Mouse (Mus musculus) embryonic facial prominence, embryonic 11.5 days (tissue): ENCODE measurements at regions not wholly inside any gene's neighbourhood (a gene's known extent, or its start where the extent isn't known, plus 50 kb on each side); places are given as distances from the start of the nearest gene placed in this dataset.

Source experiments
- ATAC-seq: fragments of 200-750 bp; cut with Nextera tagmentation; replicated peaks from 2 replicates; pipeline ENCODE4 v1.8.0; 2017; ENCODE audit warnings: low read depth; ENCODE audit not compliant: insufficient number of reproducible peaks, low FRiP score, low TSS enrichment
- DNase-seq: peaks from one replicate; pipeline ENCODE4 v3.0.0-alpha.2; 2015; ENCODE audit warnings: low spot score
- H3K27ac ChIP-seq: fragments of 300-500 bp; sonication (generic); replicated peaks from 2 replicates; pipeline ENCODE4 v1.5.1; 2014; ENCODE audit warnings: mild to moderate bottlenecking, low read depth, low read length, control low read depth
- H3K27me3 ChIP-seq: fragments of 300-500 bp; sonication (generic); 2 replicates; pipeline ENCODE4 v1.6.1; 2014; ENCODE audit warnings: mild to moderate bottlenecking, low read length, moderate library complexity, mixed read lengths; ENCODE audit not compliant: control insufficient read depth, insufficient read depth
- H3K36me3 ChIP-seq: fragments of 300-500 bp; sonication (generic); replicated peaks from 2 replicates; pipeline ENCODE4 v1.6.1; 2014; ENCODE audit warnings: low read depth, mild to moderate bottlenecking, low read length, moderate library complexity, mixed read lengths; ENCODE audit not compliant: control insufficient read depth, insufficient read depth
- H3K4me1 ChIP-seq: fragments of 300-500 bp; sonication (generic); 2 replicates; pipeline ENCODE4 v1.6.1; 2014; ENCODE audit warnings: low read length, mixed read lengths; ENCODE audit not compliant: control insufficient read depth, insufficient read depth
- H3K4me2 ChIP-seq: fragments of 300-500 bp; sonication (generic); 2 replicates; pipeline ENCODE4 v1.6.1; 2014; ENCODE audit warnings: low read depth, mild to moderate bottlenecking, control low read depth, low read length, moderate library complexity
- H3K4me3 ChIP-seq: fragments of 300-500 bp; sonication (generic); 2 replicates; pipeline ENCODE4 v1.5.1; 2014; ENCODE audit warnings: low read depth, low read length, control low read depth
- H3K9ac ChIP-seq: fragments of 300-500 bp; sonication (generic); replicated peaks from 2 replicates; pipeline ENCODE4 v1.6.1; 2014; ENCODE audit warnings: mild to moderate bottlenecking, control low read depth, low read length
- H3K9me3 ChIP-seq: fragments of 300-500 bp; sonication (generic); replicated peaks from 2 replicates; pipeline ENCODE4 v1.6.1; 2016; ENCODE audit warnings: mild to moderate bottlenecking, low read length, inconsistent platforms, mixed read lengths; ENCODE audit not compliant: control insufficient read depth
- WGBS: fragments of 180-500 bp; shearing (Covaris S2); extraction: QIAGEN DNeasy Blood & Tissue Kit; methylation state at CpG from one replicate; pipeline ENCODE4 v1.1.7; 2014; 5-methylcytosine and 5-hydroxymethylcytosine counted together

DNA sequence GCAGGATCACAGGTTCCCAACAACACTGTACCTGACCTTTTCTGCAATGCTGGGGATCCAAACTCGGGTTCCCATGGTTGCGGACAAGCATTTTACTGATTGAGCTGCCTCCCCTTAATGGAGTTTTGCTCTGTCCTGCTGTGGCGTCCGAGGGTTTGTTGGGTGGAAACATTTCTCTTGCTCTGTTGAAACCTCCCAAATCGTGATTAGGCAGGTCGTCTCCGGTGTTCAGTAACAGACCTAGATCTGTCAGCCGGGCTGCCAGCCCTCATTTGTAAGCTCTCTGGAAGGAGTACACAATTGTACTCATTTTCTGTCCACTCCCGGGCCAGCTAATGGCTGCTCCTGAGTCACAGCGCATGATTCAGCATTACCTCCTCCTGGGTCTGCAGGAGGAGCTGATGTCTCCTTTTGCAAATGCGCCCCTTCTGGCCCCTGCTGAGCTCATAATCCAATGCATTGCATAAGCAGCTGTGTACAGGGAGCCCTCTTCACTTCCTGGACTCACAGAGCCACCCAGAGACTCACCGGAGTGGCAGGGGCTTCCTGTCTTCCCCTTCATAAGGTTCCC, 49.8 kb upstream of the Sipa1l2 start:
- ATAC-seq (no peak), DNase-seq (peak; percentile 39)
- Histone ChIP-seq H3K9ac (no peak overlapping the region), H3K4me3 (no peak overlapping the region), H3K36me3 (no peaks in the 10 kb centered on the region), H3K4me2 (no peak overlapping the region), H3K27ac (no peak overlapping the region), H3K9me3 (no peaks in the 10 kb centered on the region), H3K4me1 (no peaks in the 10 kb centered on the region; the same call in 1 of the 2 replicates), H3K27me3 (no peaks in the 10 kb centered on the region)
- 53% methylated on average over 12 of the region's 12 CpGs for WGBS
